Mouse (Mus musculus): ENCODE data around the gene Mrpl43. TPM values are rescaled to one million over a fixed set of nuclear protein-coding genes. Genes with fewer than 3 reads are reported as not detected.

Gene Mrpl43
- total and polyA plus RNA-seq, 3 experiments, result 63.5 to 75.1 (median 72.7) TPM

- Histone ChIP-seq H3K27me3 (replicated peaks) (no peaks in the 10 kb centered on the region), H3K9me3 (replicated peaks; ENCODE audit: low read length) (no peaks in the 10 kb centered on the region), H3K9ac (ENCODE audit: insufficient read depth, low read depth) (no peak overlapping the region), H3K27ac (ENCODE audit: insufficient read depth, low read depth) (no peak overlapping the region), H3K36me3 (replicated peaks in 1 of 2; ENCODE audit: control insufficient read depth in 1 of 2, insufficient read depth in 1 of 2, low read length in 1 of 2) (peaks cover 4 to 37% of the 10 kb centered on the region in 2 experiments), H3K4me3 (replicated peaks in 1 of 3; ENCODE audit: low read depth in 2 of 3, low read length in 2 of 3, poor library complexity in 1 of 3) (no peak overlapping the region), H3K79me2 (replicated peaks; ENCODE audit: control insufficient read depth, extremely low read depth, insufficient read depth, poor library complexity, severe bottlenecking) (no peaks in the 10 kb centered on the region), H3K4me2 (ENCODE audit: insufficient read depth, low read depth, poor library complexity, severe bottlenecking) (no peak overlapping the region), H3K4me1 (ENCODE audit: control insufficient read depth in 1 of 2, insufficient read depth in 2 of 2) (peaks cover 8 to 45% of the 10 kb centered on the region in 2 experiments)
- in situ Hi-C loops (cut with MboI; ENCODE audit: low pct_ligation_motif_present, low pct_unique_long_range_greater_than_20kb, low sequenced_read_pairs), result no loop called here
- TF ChIP-seq MAFK (IDR thresholded peaks at IDR 0.05; ENCODE audit: insufficient replicate concordance, low read length) (no peak), ZKSCAN1 (IDR thresholded peaks at IDR 0.05; ENCODE audit: borderline replicate concordance, low read depth, low read length) (no peak), BHLHE40 (IDR thresholded peaks at IDR 0.05; ENCODE audit: low read depth, low read length) (no peak), USF2 (conservative IDR thresholded peaks at IDR 0.05; ENCODE audit: low read depth, low read length) (no peak), TCF12 (IDR thresholded peaks at IDR 0.05; ENCODE audit: low read depth, low read length) (no peak), ZC3H11A (IDR thresholded peaks at IDR 0.05; ENCODE audit: low read depth, low read length) (no peak), CHD2 (IDR thresholded peaks at IDR 0.05; ENCODE audit: low read length) (no peak), PAX5 (IDR thresholded peaks at IDR 0.05; ENCODE audit: low read length) (no peak), ETS1 (conservative IDR thresholded peaks at IDR 0.05; ENCODE audit: low read depth, low read length) (no peak), ZMIZ1 (IDR thresholded peaks at IDR 0.05; ENCODE audit: low read depth, low read length) (no peak), SIN3A (IDR thresholded peaks at IDR 0.05; ENCODE audit: low read length) (no peak), CTCF (conservative IDR thresholded peaks at IDR 0.05 in 1 of 2, IDR thresholded peaks at IDR 0.05 in 1 of 2; ENCODE audit: low read depth in 2 of 2, low read length in 2 of 2) (no peak), CHD1 (IDR thresholded peaks at IDR 0.05; ENCODE audit: low read depth, low read length) (no peak), SMC3 (IDR thresholded peaks at IDR 0.05; ENCODE audit: low read depth, low read length) (no peak), MAZ (IDR thresholded peaks at IDR 0.05; ENCODE audit: low read depth, low read length) (no peak), EP300 (IDR thresholded peaks at IDR 0.05; ENCODE audit: low read length) (no peak), NELFE (IDR thresholded peaks at IDR 0.05; ENCODE audit: low read depth, low read length) (no peak)
- dilution Hi-C loops (cut with MboI; ENCODE audit: extremely low pct_ligation_motif_present, extremely low pct_unique_long_range_greater_than_20kb, low sequenced_read_pairs), result no loop called here
- no peak for DNase-seq (ENCODE audit: extremely low read depth)
Measured at GRCm38 (mm10) chr19:44985159-44985988, 20.9 kb downstream of the Mrpl43 start.

- Histone ChIP-seq H3K79me2 (replicated peaks; ENCODE audit: control insufficient read depth, extremely low read depth, insufficient read depth, poor library complexity, severe bottlenecking) (no peaks in the 10 kb centered on the region), H3K9ac (ENCODE audit: insufficient read depth, low read depth) (no peak overlapping the region), H3K4me3 (replicated peaks in 1 of 3; ENCODE audit: low read depth in 2 of 3, low read length in 2 of 3, poor library complexity in 1 of 3) (no peak overlapping the region), H3K9me3 (replicated peaks; ENCODE audit: low read length) (no peaks in the 10 kb centered on the region), H3K27ac (ENCODE audit: insufficient read depth, low read depth) (no peak overlapping the region), H3K36me3 (replicated peaks in 1 of 2; ENCODE audit: control insufficient read depth in 1 of 2, insufficient read depth in 1 of 2, low read length in 1 of 2) (peaks cover 10 to 38% of the 10 kb centered on the region in 2 experiments), H3K4me1 (ENCODE audit: control insufficient read depth in 1 of 2, insufficient read depth in 2 of 2) (peaks cover 8 to 53% of the 10 kb centered on the region in 2 experiments), H3K27me3 (replicated peaks) (no peaks in the 10 kb centered on the region), H3K4me2 (ENCODE audit: insufficient read depth, low read depth, poor library complexity, severe bottlenecking) (no peak overlapping the region)
- in situ Hi-C loops (cut with MboI; ENCODE audit: low pct_ligation_motif_present, low pct_unique_long_range_greater_than_20kb, low sequenced_read_pairs), result no loop called here
- TF ChIP-seq RCOR1 (conservative IDR thresholded peaks at IDR 0.05; ENCODE audit: low read depth, low read length), result no peak
- no peak for TF ChIP-seq POLR2A (IDR thresholded peaks at IDR 0.05; ENCODE audit: low read depth, low read length)
- no peak for TF ChIP-seq PAX5 (IDR thresholded peaks at IDR 0.05; ENCODE audit: low read length)
- TF ChIP-seq ZKSCAN1 (IDR thresholded peaks at IDR 0.05; ENCODE audit: borderline replicate concordance, low read depth, low read length), result no peak
- TF ChIP-seq GABPA (IDR thresholded peaks at IDR 0.05; ENCODE audit: insufficient replicate concordance, low read depth, low read length), result no peak
- no peak for TF ChIP-seq TCF12 (IDR thresholded peaks at IDR 0.05; ENCODE audit: low read depth, low read length)
- TF ChIP-seq MXI1 (IDR thresholded peaks at IDR 0.05; ENCODE audit: low read depth, low read length), result no peak
- no peak for DNase-seq (ENCODE audit: extremely low read depth)
- dilution Hi-C loops (cut with MboI; ENCODE audit: extremely low pct_ligation_motif_present, extremely low pct_unique_long_range_greater_than_20kb, low sequenced_read_pairs), result no loop called here
Measured at GRCm38 (mm10) chr19:44984420-44984819, 21.8 kb downstream of the Mrpl43 start.

Data from CH12.LX (cell line).